In the genomic region with DNA sequence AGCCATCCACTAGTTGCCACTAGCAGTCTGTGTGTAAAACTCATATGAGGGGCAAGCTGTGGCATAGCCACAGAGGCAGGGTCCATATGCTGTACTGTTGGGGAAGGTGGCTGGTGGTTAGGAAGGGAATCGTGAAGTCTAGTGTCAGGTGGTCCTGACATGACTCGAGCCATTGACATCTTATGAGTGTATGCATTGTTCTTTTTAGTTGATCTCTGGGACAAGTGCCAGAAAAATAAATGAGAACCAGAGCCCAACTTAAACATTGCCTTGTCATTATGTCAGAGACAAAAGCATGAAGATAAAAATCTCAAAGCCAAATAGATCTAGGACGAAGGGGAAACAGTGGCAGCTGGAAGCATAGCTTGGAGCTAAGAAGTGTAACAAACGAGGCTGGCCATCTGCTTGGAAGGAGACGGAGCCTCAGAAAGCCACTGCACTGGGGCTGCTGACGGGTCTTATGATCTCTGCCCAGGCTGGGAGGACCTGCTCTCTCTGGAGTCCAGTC, we compare ENCODE assay signal across 14 mouse cellular contexts.
DNase-seq lines count a peak whose midpoint lies in the region; ATAC-seq and TF ChIP-seq lines count a peak whose summit lies in the region.
"Had no signal": no experiment of that assay in that cellular context is flagged by ENCODE, and none has a peak within 500 bp of the region (broad histone marks: within the 10 kb centered on the region; RNA-seq: fewer than 3 reads in every experiment).

No protein-coding gene starts in this region.

- TF ChIP-seq CTCF in forebrain, postnatal 0 days (IDR thresholded peaks at IDR 0.05; ENCODE audit: low read depth), result no peak
- no peak for TF ChIP-seq CTCF in hindbrain, postnatal 0 days (IDR thresholded peaks at IDR 0.05; ENCODE audit: low read depth)

- H3K4me1 ChIP-seq in forebrain, postnatal 0 days (ENCODE audit: insufficient read depth), result no peaks in the 10 kb centered on the region
- no peaks in the 10 kb centered on the region for H3K4me1 ChIP-seq in forebrain, embryonic 15.5 days
- H3K4me1 ChIP-seq in lung, embryonic 15.5 days, result no peaks in the 10 kb centered on the region
- H3K4me1 ChIP-seq in hindbrain, postnatal 0 days (ENCODE audit: insufficient read depth, low read length), result no peaks in the 10 kb centered on the region
- H3K4me1 ChIP-seq: liver, embryonic 12.5 days had no signal

- peak; percentile 81 for ATAC-seq in forebrain, postnatal 0 days
- no peak for ATAC-seq in forebrain, embryonic 15.5 days (replicated peaks)
- peak; percentile 27 for ATAC-seq in lung, embryonic 15.5 days (ENCODE audit: borderline replicate concordance, extremely low read depth, low FRiP score, low TSS enrichment)
- ATAC-seq in hindbrain, postnatal 0 days, result peak; percentile 74
- ATAC-seq in megakaryocyte, adult 5-6 weeks (ENCODE audit: poor library complexity, severe bottlenecking), result no peak
- ATAC-seq: forebrain, embryonic 13.5 days; liver, embryonic 12.5 days had no signal

- no peaks in the 10 kb centered on the region for H3K27me3 ChIP-seq in forebrain, postnatal 0 days (ENCODE audit: insufficient read depth, low read length)
- H3K27me3 ChIP-seq in forebrain, embryonic 15.5 days, result no peaks in the 10 kb centered on the region
- no peaks in the 10 kb centered on the region; the same call in 1 of the 2 replicates for H3K27me3 ChIP-seq in lung, embryonic 15.5 days
- no peaks in the 10 kb centered on the region for H3K27me3 ChIP-seq in hindbrain, postnatal 0 days (ENCODE audit: insufficient read depth, low read length)
- H3K27me3 ChIP-seq: forebrain, embryonic 13.5 days; liver, embryonic 12.5 days had no signal

- no peak overlapping the region for H3K4me2 ChIP-seq in forebrain, postnatal 0 days (ENCODE audit: low read depth)
- no peak overlapping the region for H3K4me2 ChIP-seq in forebrain, embryonic 15.5 days (replicated peaks)
- no peak overlapping the region for H3K4me2 ChIP-seq in lung, embryonic 15.5 days
- no peak overlapping the region for H3K4me2 ChIP-seq in hindbrain, postnatal 0 days (ENCODE audit: low read depth, low read length)
- H3K4me2 ChIP-seq: forebrain, embryonic 13.5 days; heart, embryonic 11.5 days; liver, embryonic 12.5 days had no signal

- no peaks in the 10 kb centered on the region for H3K9me3 ChIP-seq in forebrain, postnatal 0 days (ENCODE audit: low read length)
- peaks cover 7% of the 10 kb centered on the region; the same call in 1 of the 2 replicates for H3K9me3 ChIP-seq in forebrain, embryonic 15.5 days
- H3K9me3 ChIP-seq in lung, embryonic 15.5 days, result no peaks in the 10 kb centered on the region
- H3K9me3 ChIP-seq in hindbrain, postnatal 0 days (ENCODE audit: low read length), result no peaks in the 10 kb centered on the region
- H3K9me3 ChIP-seq: liver, embryonic 12.5 days had no signal

- H3K36me3 ChIP-seq in forebrain, postnatal 0 days (ENCODE audit: insufficient read depth), result no peaks in the 10 kb centered on the region
- H3K36me3 ChIP-seq in forebrain, embryonic 15.5 days, result no peaks in the 10 kb centered on the region
- H3K36me3 ChIP-seq in lung, embryonic 15.5 days, result no peaks in the 10 kb centered on the region
- H3K36me3 ChIP-seq in hindbrain, postnatal 0 days (ENCODE audit: insufficient read depth, low read length), result no peaks in the 10 kb centered on the region
- H3K36me3 ChIP-seq: liver, embryonic 12.5 days had no signal

- no peak for DNase-seq in forebrain, postnatal 0 days
- no peak for DNase-seq in lung, postnatal 10 days
- peak; percentile 27 for DNase-seq in NIH3T3 (ENCODE audit: low read depth)
- DNase-seq in hindbrain, postnatal 0 days (ENCODE audit: low spot score), result peak; percentile 31
- no peak for DNase-seq in right cerebral cortex, postnatal 4 days
- DNase-seq: gastrocnemius, postnatal 10 days; kidney, adult 8-10 months; thymus, postnatal 25 days had no signal

- H3K4me3 ChIP-seq in forebrain, postnatal 0 days (ENCODE audit: low read depth, low read length), result no peak overlapping the region
- no peak overlapping the region for H3K4me3 ChIP-seq in forebrain, embryonic 15.5 days
- no peak overlapping the region for H3K4me3 ChIP-seq in lung, embryonic 15.5 days
- no peak overlapping the region for H3K4me3 ChIP-seq in hindbrain, postnatal 0 days (ENCODE audit: low read length)
- H3K4me3 ChIP-seq: forebrain, embryonic 13.5 days; liver, embryonic 12.5 days had no signal

- no peak overlapping the region for H3K9ac ChIP-seq in forebrain, postnatal 0 days
- no peak overlapping the region for H3K9ac ChIP-seq in forebrain, embryonic 15.5 days (replicated peaks)
- H3K9ac ChIP-seq in lung, embryonic 15.5 days, result no peak overlapping the region
- no peak overlapping the region for H3K9ac ChIP-seq in hindbrain, postnatal 0 days (replicated peaks; ENCODE audit: low read length)
- H3K9ac ChIP-seq: forebrain, embryonic 13.5 days; liver, embryonic 12.5 days had no signal

- no peak overlapping the region for H3K27ac ChIP-seq in forebrain, postnatal 0 days (ENCODE audit: low read depth, low read length)
- no peak overlapping the region for H3K27ac ChIP-seq in forebrain, embryonic 15.5 days (replicated peaks)
- no peak overlapping the region; the same call in 1 of the 2 replicates for H3K27ac ChIP-seq in lung, embryonic 15.5 days
- H3K27ac ChIP-seq in hindbrain, postnatal 0 days, result no peak overlapping the region
- H3K27ac ChIP-seq: forebrain, embryonic 13.5 days; liver, embryonic 12.5 days had no signal

- 17% methylated on average over 6 of the region's 6 CpGs for WGBS in forebrain, postnatal 0 days
- WGBS in forebrain, embryonic 15.5 days, result 20% methylated on average over 6 of the region's 6 CpGs
- WGBS in lung, embryonic 15.5 days, result 10% methylated on average over 6 of the region's 6 CpGs
- 17% methylated on average over 6 of the region's 6 CpGs for WGBS in hindbrain, postnatal 0 days

Comparison
In these comparisons a context has a peak if more than half of its experiments do, and no peak if none do; other contexts are left out.
1. ATAC-seq: peak in forebrain, postnatal 0 days (single experiment), lung, embryonic 15.5 days (single experiment) and hindbrain, postnatal 0 days (single experiment); none in forebrain, embryonic 15.5 days (single experiment) and megakaryocyte, adult 5-6 weeks (single experiment).
2. DNase-seq: peak in NIH3T3 (single experiment) and hindbrain, postnatal 0 days (single experiment); none in forebrain, postnatal 0 days (single experiment), lung, postnatal 10 days (single experiment) and right cerebral cortex, postnatal 4 days (single experiment).